Mouse (Mus musculus): ENCODE data around the gene Srarp. TPM values are rescaled to one million over a fixed set of nuclear protein-coding genes. Genes with fewer than 3 reads are reported as not detected.

The Srarp gene
- polyA plus RNA-seq, 1 experiment from 2014 or later: not detected

DNA sequence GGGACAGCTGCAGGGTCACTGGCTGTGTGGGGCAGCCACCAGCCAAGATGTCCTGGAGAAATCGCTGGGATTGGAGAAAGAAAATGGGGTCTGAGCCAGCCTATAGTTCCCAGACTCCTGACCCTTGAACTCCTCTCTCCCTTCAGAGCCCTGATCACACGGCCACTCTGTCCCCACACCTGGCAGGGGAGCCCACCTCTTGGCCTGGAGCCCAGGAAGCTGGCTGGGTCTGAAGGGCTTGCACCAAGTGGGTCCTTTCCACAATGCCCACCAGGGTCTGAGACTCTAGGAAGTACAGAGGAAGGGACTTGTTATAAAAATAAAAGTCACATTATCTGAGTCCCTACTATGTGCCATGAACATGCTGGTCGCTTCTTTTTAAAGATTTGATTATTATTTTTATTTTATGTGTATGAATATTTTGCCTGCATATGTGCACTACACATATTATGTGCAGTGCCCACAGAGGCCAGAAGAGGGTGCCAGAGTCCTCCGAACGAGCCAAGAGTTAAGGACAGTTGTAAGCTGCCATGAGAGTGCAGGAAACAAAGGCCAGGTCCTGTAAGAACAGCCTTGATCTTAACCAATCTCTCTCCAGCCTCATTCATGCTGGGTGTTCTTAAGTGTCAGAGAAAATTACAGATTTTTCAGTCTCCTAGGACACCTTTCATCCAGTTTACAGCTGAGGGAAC, 48.7 kb downstream of the Srarp start:
- Histone ChIP-seq H3K4me1 (replicated peaks; ENCODE audit: control insufficient read depth, insufficient read depth, low read length) (peaks cover 6% of the 10 kb centered on the region), H3K9ac (replicated peaks; ENCODE audit: low read depth, low read length) (no peak overlapping the region), H3K4me2 (ENCODE audit: low read length) (no peak overlapping the region), H3K36me3 (ENCODE audit: control insufficient read depth, insufficient read depth) (no peaks in the 10 kb centered on the region), H3K9me3 (ENCODE audit: control insufficient read depth, low read length) (no peaks in the 10 kb centered on the region), H3K27me3 (replicated peaks; ENCODE audit: control insufficient read depth, insufficient read depth, low read length) (peaks cover 18% of the 10 kb centered on the region), H3K27ac (ENCODE audit: low read length) (no peak overlapping the region), H3K4me3 (replicated peaks; ENCODE audit: low read length) (no peak overlapping the region)
- 0 out of 2 replicates have a peak, but pooled peaks have one; percentile 29 for ATAC-seq
- WGBS: 20% methylated on average over 5 of the region's 5 CpGs

DNA sequence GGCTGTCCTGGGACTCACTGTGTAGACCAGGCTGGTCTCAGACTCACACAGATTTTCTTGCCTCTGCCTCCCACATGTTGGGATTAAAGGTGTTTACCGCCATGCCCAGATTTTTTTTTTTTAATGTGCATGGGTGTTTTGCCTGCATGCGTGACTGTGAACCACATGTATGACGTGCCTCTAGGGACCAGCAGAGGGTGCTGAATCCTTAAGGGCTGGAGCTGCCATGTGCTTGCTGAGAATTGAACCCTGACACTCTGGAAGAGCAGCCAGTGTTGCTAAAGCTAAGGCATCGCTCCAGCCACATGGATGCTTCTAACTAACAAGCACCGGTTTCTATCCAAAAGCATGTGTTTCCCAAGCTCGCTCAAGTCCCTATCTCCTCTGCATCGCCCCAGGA, 49.8 kb downstream of the Srarp start:
- Histone ChIP-seq H3K4me1 (replicated peaks; ENCODE audit: control insufficient read depth, insufficient read depth, low read length) (peaks cover 7% of the 10 kb centered on the region), H3K27me3 (replicated peaks; ENCODE audit: control insufficient read depth, insufficient read depth, low read length) (peaks cover 19% of the 10 kb centered on the region), H3K27ac (ENCODE audit: low read length) (no peak overlapping the region), H3K36me3 (ENCODE audit: control insufficient read depth, insufficient read depth) (no peaks in the 10 kb centered on the region), H3K9me3 (ENCODE audit: control insufficient read depth, low read length) (no peaks in the 10 kb centered on the region), H3K9ac (replicated peaks; ENCODE audit: low read depth, low read length) (no peak overlapping the region), H3K4me3 (replicated peaks; ENCODE audit: low read length) (no peak overlapping the region), H3K4me2 (ENCODE audit: low read length) (no peak overlapping the region)
- no peak for ATAC-seq
- WGBS: 71% methylated on average over 7 of the region's 7 CpGs

DNA sequence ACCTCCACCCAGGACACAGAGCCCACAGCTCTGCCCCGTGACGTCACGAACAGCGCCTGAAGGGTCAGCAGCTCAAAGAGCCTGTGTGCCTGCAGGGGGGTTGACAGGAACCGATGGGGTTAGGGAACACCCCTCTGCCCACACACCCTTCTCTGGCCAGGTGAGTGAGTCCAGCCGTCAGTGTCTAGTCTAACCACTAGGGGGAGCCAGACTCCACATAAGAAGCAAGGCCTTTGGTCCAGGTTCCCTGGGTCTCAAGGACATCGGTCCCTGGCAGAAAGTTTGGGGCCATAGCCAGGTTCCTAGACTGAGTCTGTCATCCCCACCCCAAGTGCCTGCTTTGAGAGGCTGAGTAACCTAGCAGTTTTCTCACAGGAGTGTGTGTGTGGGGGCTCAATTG, 50.6 kb downstream of the Srarp start:
- WGBS: 0% methylated on average over 7 of the region's 7 CpGs
- ATAC-seq: no peak
- no peak overlapping the region for H3K27ac ChIP-seq (ENCODE audit: low read length)
- H3K9me3 ChIP-seq (ENCODE audit: control insufficient read depth, low read length): no peaks in the 10 kb centered on the region
- H3K4me2 ChIP-seq (ENCODE audit: low read length): no peak overlapping the region
- H3K4me3 ChIP-seq (replicated peaks; ENCODE audit: low read length): no peak overlapping the region
- H3K4me1 ChIP-seq (replicated peaks; ENCODE audit: control insufficient read depth, insufficient read depth, low read length): peaks cover 7% of the 10 kb centered on the region
- no peak overlapping the region for H3K9ac ChIP-seq (replicated peaks; ENCODE audit: low read depth, low read length)
- peaks cover 19% of the 10 kb centered on the region for H3K27me3 ChIP-seq (replicated peaks; ENCODE audit: control insufficient read depth, insufficient read depth, low read length)
- H3K36me3 ChIP-seq (ENCODE audit: control insufficient read depth, insufficient read depth): no peaks in the 10 kb centered on the region

Other genes with a start within 250 kb of the Srarp start
- gene Rsg1, start 222.1 kb downstream of the Srarp start, polyA plus RNA-seq (2015; fragmentation: Nextera tagmentation; extraction: Ambion mirVana): 8.3 and 11.0 TPM in 2 replicates
- gene Arhgef19, start 196.6 kb downstream of the Srarp start, polyA plus RNA-seq (2015; fragmentation: Nextera tagmentation; extraction: Ambion mirVana): 0.71 and 1.1 TPM in 2 replicates
- gene Epha2, start 134.9 kb downstream of the Srarp start, polyA plus RNA-seq (2015; fragmentation: Nextera tagmentation; extraction: Ambion mirVana): 0.92 and 1.5 TPM in 2 replicates
- gene Fam131c, start 67.9 kb downstream of the Srarp start, polyA plus RNA-seq (2015; fragmentation: Nextera tagmentation; extraction: Ambion mirVana): 11.6 and 19.8 TPM in 2 replicates
- gene Clcnka, start 37.4 kb downstream of the Srarp start, polyA plus RNA-seq (2015; fragmentation: Nextera tagmentation; extraction: Ambion mirVana): not detected in 2 replicates
- gene Clcnkb, start 20.1 kb downstream of the Srarp start, polyA plus RNA-seq (2015; fragmentation: Nextera tagmentation; extraction: Ambion mirVana): 0.10 TPM in 1 of 2 replicates, not detected in the other
- gene Hspb7, start 15.3 kb downstream of the Srarp start, polyA plus RNA-seq (2015; fragmentation: Nextera tagmentation; extraction: Ambion mirVana): not detected in 2 replicates
- gene Zbtb17, start 8.5 kb upstream of the Srarp start, polyA plus RNA-seq (2015; fragmentation: Nextera tagmentation; extraction: Ambion mirVana): 62.0 and 64.2 TPM in 2 replicates
- 16.0 and 19.1 TPM in 2 replicates for gene Spen, start 102.5 kb upstream of the Srarp start, polyA plus RNA-seq (2015; fragmentation: Nextera tagmentation; extraction: Ambion mirVana)
- gene Fblim1, start 170.0 kb upstream of the Srarp start, polyA plus RNA-seq (2015; fragmentation: Nextera tagmentation; extraction: Ambion mirVana): 18.8 and 27.8 TPM in 2 replicates
- gene Tmem82, start 182.5 kb upstream of the Srarp start, polyA plus RNA-seq (2015; fragmentation: Nextera tagmentation; extraction: Ambion mirVana): 0.13 and 0.19 TPM in 2 replicates
- gene Slc25a34, start 187.7 kb upstream of the Srarp start, polyA plus RNA-seq (2015; fragmentation: Nextera tagmentation; extraction: Ambion mirVana): 0.08 TPM in 1 of 2 replicates, not detected in the other
- 5.0 and 7.0 TPM in 2 replicates for gene Plekhm2, start 228.8 kb upstream of the Srarp start, polyA plus RNA-seq (2015; fragmentation: Nextera tagmentation; extraction: Ambion mirVana)
- gene Rsc1a1, start 249.5 kb upstream of the Srarp start, polyA plus RNA-seq (2015; fragmentation: Nextera tagmentation; extraction: Ambion mirVana): 0.99 and 1.4 TPM in 2 replicates

Data from forebrain, embryonic 16.5 days (tissue).